Mouse (Mus musculus) ES-Bruce4 (cell line): ENCODE measurements around the gene Sumo3. TPM values are rescaled to one million over a fixed set of nuclear protein-coding genes. Genes with fewer than 3 reads are reported as not detected.

ENCODE experiments used
- H3K27ac ChIP-seq: 2 replicates; pipeline ENCODE4 v1.5.1; 2012; ENCODE audit warnings: low read length, inconsistent platforms; ENCODE audit not compliant: insufficient read depth
- H3K27me3 ChIP-seq: 2 replicates; pipeline ENCODE4 v1.6.1; 2012; ENCODE audit warnings: mild to moderate bottlenecking, low read length, inconsistent platforms; ENCODE audit not compliant: control insufficient read depth, poor library complexity, insufficient read depth, severe bottlenecking
- H3K36me3 ChIP-seq: 2 replicates; pipeline ENCODE4 v1.6.1; 2012; ENCODE audit warnings: inconsistent platforms, mild to moderate bottlenecking, low read length, moderate library complexity; ENCODE audit not compliant: control insufficient read depth, poor library complexity, insufficient read depth, severe bottlenecking
- H3K4me1 ChIP-seq: one replicate; pipeline ENCODE4 v1.8.1; 2011; ENCODE audit warnings: low read length; ENCODE audit not compliant: control insufficient read depth, insufficient read depth
- H3K4me3 ChIP-seq: 2 replicates; pipeline ENCODE4 v1.5.1; 2011; ENCODE audit warnings: low read depth, mild to moderate bottlenecking, low read length
- H3K9ac ChIP-seq: 2 replicates; pipeline ENCODE4 v1.6.1; 2012; ENCODE audit warnings: low read depth, mild to moderate bottlenecking, inconsistent platforms; ENCODE audit not compliant: poor library complexity, severe bottlenecking
- H3K9me3 ChIP-seq: replicated peaks from 2 replicates; pipeline ENCODE4 v1.6.1; 2012; ENCODE audit warnings: mild to moderate bottlenecking, low read length, inconsistent platforms; ENCODE audit not compliant: control insufficient read depth, poor library complexity, insufficient read depth, severe bottlenecking
- CTCF ChIP-seq: IDR thresholded peaks from one replicate; pipeline ENCODE4 v1.8.1; 2011; ENCODE audit warnings: low read depth, low read length
- EP300 ChIP-seq: IDR thresholded peaks from 2 replicates; pipeline ENCODE4 v1.6.1; 2011; ENCODE audit warnings: low read depth, low read length; ENCODE audit not compliant: insufficient read depth
- POLR2A ChIP-seq: IDR thresholded peaks from one replicate; pipeline ENCODE4 v1.8.1; 2011; ENCODE audit warnings: low read length; ENCODE audit not compliant: insufficient read depth
- polyA plus RNA-seq: library from polyadenylated mRNA; stranded (reverse); fragments of >200 nt; gene quantifications from 2 replicates; pipeline ENCODE4 v1.2.4, GENCODE M21; 2011; ENCODE audit warnings: low read depth; ENCODE audit not compliant: missing spikeins, insufficient read depth, insufficient read length

Sumo3 gene
- polyA plus RNA-seq, 1 experiment, result 218 TPM

DNA sequence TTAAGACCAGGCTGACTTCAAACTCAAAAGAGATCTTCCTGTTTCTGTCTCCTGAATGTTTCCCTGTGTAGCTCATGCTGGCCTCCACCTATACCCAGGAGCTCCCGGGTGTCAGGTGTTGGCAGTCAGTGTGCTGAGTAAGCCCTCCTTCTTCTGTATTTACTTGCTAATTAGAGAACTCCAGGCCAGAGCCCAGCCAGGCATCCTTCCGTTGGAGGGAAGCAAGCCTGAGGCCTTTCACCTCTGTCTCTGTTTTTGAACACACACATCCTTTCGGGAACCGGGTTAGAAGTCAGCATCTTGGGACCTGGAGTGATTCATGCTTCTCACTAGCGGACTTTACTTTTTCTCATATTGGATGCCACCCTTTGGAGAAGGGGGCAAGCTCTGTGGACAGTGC, 1.5 kb downstream of the Sumo3 start:
- TF ChIP-seq CTCF, result no peak
- TF ChIP-seq POLR2A, result no peak
- peak; percentile 80 for TF ChIP-seq EP300
- Histone ChIP-seq H3K4me3 (peak overlapping the region; percentile 91), H3K9ac (peak overlapping the region; percentile 84), H3K27me3 (no peaks in the 10 kb centered on the region), H3K4me1 (peaks cover 5% of the 10 kb centered on the region), H3K9me3 (no peaks in the 10 kb centered on the region), H3K36me3 (peaks cover 11% of the 10 kb centered on the region), H3K27ac (peak overlapping the region; percentile 90)

DNA sequence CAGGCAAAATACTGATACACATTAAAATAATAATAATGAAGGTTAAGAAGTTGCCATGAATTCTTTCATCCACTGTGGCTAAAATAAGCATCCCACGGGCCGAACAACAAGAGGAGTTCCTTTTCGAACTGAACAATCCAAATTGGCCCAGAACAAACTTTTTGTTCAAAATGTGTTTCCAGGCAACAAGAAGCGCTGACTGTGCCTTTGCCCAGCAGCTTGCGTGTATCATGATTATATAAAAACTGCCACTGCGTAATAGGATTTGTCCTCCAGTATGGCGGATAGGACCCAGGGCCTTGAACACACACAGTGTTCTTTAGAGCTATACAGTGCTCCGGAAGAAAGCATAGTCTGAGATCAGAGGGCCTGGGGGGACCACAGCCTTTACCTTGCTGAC, 2.7 kb downstream of the Sumo3 start:
- TF ChIP-seq POLR2A (no peak), EP300 (no peak), CTCF (no peak)

DNA sequence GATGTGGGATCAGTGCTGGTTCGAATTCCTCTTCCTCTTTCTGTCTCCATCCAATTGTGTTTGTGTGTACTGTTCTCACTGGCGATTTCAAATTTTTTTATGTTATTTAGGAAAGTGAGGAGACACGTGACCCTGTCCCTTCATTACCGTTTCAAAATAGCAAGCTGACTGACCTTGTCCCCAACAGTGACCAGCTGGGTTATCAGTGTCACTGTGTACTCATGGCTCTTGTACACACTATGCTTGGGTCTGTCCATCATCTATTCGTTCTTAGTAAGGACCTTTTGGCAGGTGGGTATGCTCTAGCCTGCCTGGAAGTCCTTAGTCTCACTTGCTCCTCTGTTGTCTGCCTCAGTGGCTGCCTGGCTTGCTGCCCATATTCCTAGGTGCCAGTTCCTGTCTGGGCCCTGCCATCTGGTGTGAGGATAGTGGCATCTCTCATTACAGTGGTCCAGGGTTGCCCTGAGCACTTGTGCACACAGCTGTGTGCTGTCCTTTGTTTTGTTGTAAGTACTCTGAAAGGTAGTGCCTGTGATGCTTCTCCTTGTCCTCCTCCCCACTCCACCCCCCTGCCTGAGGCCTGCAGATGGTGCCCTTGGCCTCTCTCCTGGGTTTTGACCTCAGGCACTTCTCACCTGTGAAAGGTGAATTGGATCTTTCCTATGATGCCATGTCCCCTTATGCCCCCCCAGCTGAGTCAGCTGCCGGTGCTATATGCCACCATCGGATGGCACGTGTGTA, 4.5 kb downstream of the Sumo3 start:
- Histone ChIP-seq H3K9ac (no peak overlapping the region), H3K36me3 (peaks cover 30% of the 10 kb centered on the region), H3K4me3 (no peak overlapping the region), H3K27ac (no peak overlapping the region), H3K27me3 (no peaks in the 10 kb centered on the region), H3K9me3 (no peaks in the 10 kb centered on the region), H3K4me1 (peaks cover 5% of the 10 kb centered on the region)
- TF ChIP-seq CTCF (no peak), EP300 (0 out of 2 replicates have a peak, but pooled peaks have one; percentile 54)

More for the DNA sequence above, 2.7 kb downstream of the Sumo3 start:
- peaks cover 20% of the 10 kb centered on the region for H3K36me3 ChIP-seq
- no peak overlapping the region for H3K9ac ChIP-seq
- H3K27me3 ChIP-seq, result no peaks in the 10 kb centered on the region
- H3K4me1 ChIP-seq, result peaks cover 5% of the 10 kb centered on the region
- H3K27ac ChIP-seq, result no peak overlapping the region
- H3K4me3 ChIP-seq, result no peak overlapping the region
- no peaks in the 10 kb centered on the region for H3K9me3 ChIP-seq

DNA sequence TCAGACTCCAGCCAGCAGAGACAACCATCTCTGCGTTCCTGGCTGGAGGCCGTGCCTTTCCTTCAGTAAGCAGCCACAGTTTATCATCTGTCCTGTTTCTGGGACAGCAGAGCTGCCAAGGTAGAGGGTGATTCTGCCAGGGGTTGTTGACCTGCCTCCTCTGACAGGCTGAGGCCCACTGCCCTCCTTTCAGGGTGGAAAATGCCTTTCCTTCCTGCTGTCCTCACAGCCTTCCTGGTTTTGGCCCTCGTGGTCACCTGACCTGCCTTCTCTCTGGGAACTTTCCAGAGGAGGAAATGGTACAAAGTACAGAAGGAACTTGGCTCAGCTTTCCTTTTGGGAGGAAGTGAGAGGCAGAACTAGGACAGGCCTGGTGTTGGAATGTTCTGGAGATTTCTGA, 7.5 kb downstream of the Sumo3 start:
- H3K9me3 ChIP-seq, result no peaks in the 10 kb centered on the region
- no peaks in the 10 kb centered on the region for H3K27me3 ChIP-seq
- no peak overlapping the region for H3K27ac ChIP-seq
- H3K9ac ChIP-seq, result no peak overlapping the region
- H3K36me3 ChIP-seq, result peaks cover 43% of the 10 kb centered on the region
- TF ChIP-seq CTCF (no peak), EP300 (no peak)
- H3K4me3 ChIP-seq, result no peak overlapping the region
- H3K4me1 ChIP-seq, result peaks cover 5% of the 10 kb centered on the region

DNA sequence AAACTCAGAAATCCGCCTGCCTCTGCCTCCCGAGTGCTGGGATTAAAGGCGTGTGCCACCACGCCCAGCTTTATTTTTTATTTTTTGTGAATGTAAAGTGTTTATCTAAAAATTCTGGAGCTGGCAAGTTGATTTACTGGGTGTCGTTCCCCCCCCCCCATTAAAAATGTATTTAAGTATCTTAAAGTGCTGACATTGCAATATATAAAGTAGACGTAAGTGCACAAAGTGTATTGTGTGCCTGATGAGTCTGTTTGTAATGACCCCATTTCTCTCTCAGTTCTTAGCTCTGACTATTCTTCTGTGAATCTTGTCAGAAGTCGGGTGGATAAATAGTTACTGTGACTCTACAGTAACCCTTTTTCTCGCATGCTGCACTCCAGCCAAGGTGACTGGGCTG, 9.8 kb downstream of the Sumo3 start:
- Histone ChIP-seq H3K9me3 (no peaks in the 10 kb centered on the region), H3K9ac (no peak overlapping the region), H3K4me3 (no peak overlapping the region), H3K4me1 (peaks cover 2% of the 10 kb centered on the region), H3K27me3 (no peaks in the 10 kb centered on the region), H3K27ac (no peak overlapping the region), H3K36me3 (peaks cover 41% of the 10 kb centered on the region)
- TF ChIP-seq CTCF (no peak), POLR2A (no peak), EP300 (no peak)

DNA sequence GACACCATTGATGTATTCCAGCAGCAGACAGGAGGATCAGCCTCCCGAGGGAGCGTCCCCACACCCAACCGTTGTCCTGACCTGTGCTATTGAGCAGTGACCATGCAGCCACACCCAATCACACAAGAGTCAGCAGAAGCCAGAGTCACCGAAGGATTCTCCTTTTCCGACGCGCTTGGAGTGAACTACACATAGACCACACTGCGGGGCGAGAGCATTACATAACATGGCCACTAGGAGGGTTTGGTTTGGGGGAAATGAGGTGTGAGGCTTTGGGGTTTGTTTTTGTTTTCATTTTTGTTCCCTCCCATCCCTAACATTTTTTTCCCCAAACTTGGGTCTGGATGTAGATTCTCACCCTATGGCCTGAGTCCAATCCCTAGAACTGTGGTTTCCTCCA, 10.3 kb downstream of the Sumo3 start:
- H3K9ac ChIP-seq, result no peak overlapping the region
- H3K4me1 ChIP-seq, result no peaks in the 10 kb centered on the region
- no peak overlapping the region for H3K4me3 ChIP-seq
- H3K36me3 ChIP-seq, result peaks cover 41% of the 10 kb centered on the region
- no peak overlapping the region for H3K27ac ChIP-seq
- H3K9me3 ChIP-seq, result no peaks in the 10 kb centered on the region
- TF ChIP-seq CTCF (no peak), EP300 (no peak), POLR2A (no peak)
- H3K27me3 ChIP-seq, result no peaks in the 10 kb centered on the region
